Mouse (Mus musculus) lung, adult 2 months (tissue): ENCODE measurements around the gene Tspan31. TPM values are rescaled to one million over a fixed set of nuclear protein-coding genes. Genes with fewer than 3 reads are reported as not detected.

Experiments
- DNase-seq: peaks from one replicate; pipeline ENCODE4 v3.0.0; 2022
- H3K4me1 ChIP-seq: fragments of 200-500 bp; 2 replicates; pipeline ENCODE4 v1.6.1; 2011; ENCODE audit warnings: low read length; ENCODE audit not compliant: control insufficient read depth, insufficient read depth
- H3K4me3 ChIP-seq: fragments of 200-500 bp; replicated peaks from 2 replicates; pipeline ENCODE3; 2011; ENCODE audit warnings: low read depth, mild to moderate bottlenecking, control low read depth, low read length; ENCODE audit errors: extremely low read depth
- CTCF ChIP-seq: fragments of 200-500 bp; IDR thresholded peaks from 2 replicates; pipeline ENCODE4 v1.5.1; 2011; ENCODE audit warnings: mild to moderate bottlenecking, low read length, control low read depth; ENCODE audit not compliant: insufficient read depth
- POLR2A ChIP-seq: fragments of 200-500 bp; IDR thresholded peaks from 2 replicates; pipeline ENCODE4 v1.6.1; 2011; ENCODE audit warnings: low read depth, mild to moderate bottlenecking, control low read depth, low read length, borderline replicate concordance; ENCODE audit errors: extremely low read depth
- WGBS: fragments of 180-500 bp; shearing (Covaris S2); methylation state at CpG from one replicate; pipeline ENCODE4 v1.1.7; 2018; 5-methylcytosine and 5-hydroxymethylcytosine counted together
- polyA plus RNA-seq: library from polyadenylated mRNA; depleted of rRNA; stranded (reverse); fragments of >200 nt; gene quantifications from 2 replicates; pipeline ENCODE4 v1.2.3, GENCODE M21; 2012

Tspan31 gene
- polyA plus RNA-seq, 1 experiment, result 99.3 TPM

DNA sequence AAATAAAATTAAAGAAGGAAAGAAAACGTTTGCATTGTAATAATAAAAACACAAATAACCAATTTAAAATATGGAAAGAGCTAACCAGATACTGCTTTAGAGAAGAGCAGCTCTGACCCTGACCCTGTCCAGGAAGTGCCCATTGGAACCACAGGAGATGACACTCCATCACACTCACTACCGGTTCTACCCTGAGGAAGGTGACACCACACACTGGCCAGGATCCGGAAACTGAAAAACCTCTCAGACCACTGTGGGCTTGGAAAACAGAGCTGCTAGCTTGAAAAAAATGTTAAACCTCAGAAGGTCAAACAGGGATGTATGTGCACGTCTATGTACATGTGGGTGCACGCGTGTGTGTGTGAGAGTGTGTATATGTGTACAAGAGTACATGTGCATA is 31.1 kb upstream of the Tspan31 start:
- DNase-seq, result no peak
- H3K4me3 ChIP-seq, result no peak overlapping the region
- TF ChIP-seq POLR2A (no peak), CTCF (no peak)
- H3K4me1 ChIP-seq, result no peaks in the 10 kb centered on the region
- 77% methylated on average over 6 of the region's 6 CpGs for WGBS

DNA sequence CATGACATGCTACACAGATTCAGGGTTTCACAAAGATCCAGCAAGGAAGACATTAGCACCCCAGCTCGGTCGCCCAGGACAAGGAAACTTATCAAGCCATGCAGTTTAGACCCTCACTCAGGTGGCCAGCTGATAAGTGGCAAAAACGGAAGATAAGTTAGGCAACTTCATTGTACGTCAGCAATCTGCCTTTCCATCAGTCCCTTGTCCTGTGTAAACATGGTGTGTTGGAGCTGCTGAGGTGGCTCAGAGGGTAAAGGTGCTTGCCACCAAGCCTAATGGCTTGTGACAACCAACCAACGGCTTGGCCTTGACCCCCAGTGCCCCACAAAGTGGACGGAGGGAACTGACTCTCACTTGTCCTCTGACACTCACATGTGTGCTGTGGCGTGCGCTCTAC is 30.4 kb upstream of the Tspan31 start:
- Histone ChIP-seq H3K4me1 (no peaks in the 10 kb centered on the region), H3K4me3 (no peak overlapping the region)
- DNase-seq, result no peak
- TF ChIP-seq POLR2A (no peak), CTCF (no peak)
- WGBS, result 77% methylated on average over 8 of the region's 8 CpGs

DNA sequence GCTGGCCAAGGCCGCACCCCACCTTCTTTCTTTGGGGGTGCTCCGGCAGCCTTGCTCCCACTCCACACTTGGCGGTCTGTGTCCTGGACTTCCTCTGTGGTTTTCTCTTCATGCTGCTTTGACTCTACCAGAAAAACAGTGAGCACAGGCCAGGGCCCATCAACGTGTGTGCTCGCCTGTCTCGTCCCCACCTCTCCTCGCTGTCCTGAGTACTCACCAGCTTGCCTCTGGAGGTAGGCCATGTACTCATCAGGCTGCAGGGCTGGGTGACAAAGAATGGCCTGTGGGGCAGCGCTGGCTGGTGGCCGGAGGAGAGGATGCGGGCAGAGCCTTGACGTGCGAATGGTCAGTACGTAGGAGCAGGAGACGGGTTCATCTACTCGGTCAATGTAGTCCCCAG is 29.8 kb upstream of the Tspan31 start:
- H3K4me1 ChIP-seq, result no peaks in the 10 kb centered on the region
- TF ChIP-seq POLR2A (no peak), CTCF (no peak)
- no peak for DNase-seq
- 88% methylated on average over 15 of the region's 15 CpGs for WGBS
- no peak overlapping the region for H3K4me3 ChIP-seq

DNA sequence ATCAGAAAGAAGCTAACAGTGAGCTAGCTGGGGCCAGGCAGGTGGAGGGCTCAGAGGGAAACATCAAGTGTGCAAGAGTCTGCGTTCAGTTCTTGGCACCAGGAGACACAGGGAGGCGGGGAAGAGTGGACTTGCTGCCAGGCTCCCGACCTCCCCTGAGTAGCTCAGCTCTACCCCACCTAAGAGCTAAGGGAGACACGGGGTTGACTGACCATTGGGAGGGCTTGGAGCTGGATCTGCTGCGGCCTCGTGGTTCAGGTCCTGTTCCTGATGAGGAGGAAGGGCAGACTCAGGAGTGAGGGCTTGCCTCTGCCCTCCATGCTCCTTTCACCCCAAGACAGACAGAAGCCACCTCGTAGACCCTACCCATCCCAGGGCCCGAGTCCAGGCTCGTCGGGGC is 29.1 kb upstream of the Tspan31 start:
- Histone ChIP-seq H3K4me1 (no peaks in the 10 kb centered on the region), H3K4me3 (no peak overlapping the region)
- WGBS, result 78% methylated on average over 10 of the region's 10 CpGs
- DNase-seq, result no peak
- no peak for TF ChIP-seq POLR2A
- no peak for TF ChIP-seq CTCF

DNA sequence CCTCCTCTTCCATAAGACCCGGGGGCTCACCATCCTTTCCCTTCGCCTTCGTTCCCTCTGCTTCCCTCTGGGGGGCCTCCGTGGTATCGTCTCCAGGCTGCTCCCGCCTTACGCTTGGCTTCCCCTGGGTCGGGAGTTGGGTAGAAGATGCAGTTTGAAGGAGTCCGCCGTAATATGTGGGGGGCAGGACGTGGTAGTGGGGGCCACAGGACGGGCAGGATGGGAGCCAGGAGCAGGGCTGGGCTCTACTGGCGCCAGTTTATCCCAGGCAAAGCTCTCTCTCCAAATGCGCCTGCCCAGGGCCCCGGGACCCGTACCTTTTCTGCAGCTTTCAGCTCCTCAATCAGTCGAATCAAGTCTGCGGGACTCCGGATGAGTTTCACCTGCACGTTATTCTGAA is 28.4 kb upstream of the Tspan31 start:
- WGBS, result 85% methylated on average over 20 of the region's 20 CpGs
- Histone ChIP-seq H3K4me1 (no peaks in the 10 kb centered on the region), H3K4me3 (no peak overlapping the region)
- DNase-seq, result no peak
- TF ChIP-seq POLR2A, result no peak
- no peak for TF ChIP-seq CTCF

DNA sequence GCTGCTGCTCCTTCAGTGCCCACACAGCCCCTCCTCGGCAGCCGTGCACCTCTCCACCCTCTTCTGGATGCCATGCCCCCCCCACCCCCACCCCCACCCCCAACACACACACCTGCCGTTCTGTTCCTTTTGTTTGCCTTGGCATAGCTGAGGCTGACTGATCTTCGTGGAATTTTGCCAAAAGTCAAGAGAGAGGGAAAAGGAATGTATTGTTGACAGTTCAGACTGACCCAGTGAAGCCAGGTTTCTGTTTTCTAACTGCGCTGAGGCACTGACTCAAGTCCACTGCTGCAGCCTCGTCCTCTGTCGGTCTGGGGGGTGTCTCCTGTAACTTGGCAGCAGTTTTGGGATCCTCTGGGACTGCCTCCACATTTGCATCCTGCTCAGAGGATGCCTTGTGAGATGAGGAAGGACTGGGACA is 24.3 kb upstream of the Tspan31 start:
- Histone ChIP-seq H3K4me1 (peaks cover 3% of the 10 kb centered on the region; the same call in 1 of the 2 replicates), H3K4me3 (no peak overlapping the region)
- TF ChIP-seq CTCF (no peak), POLR2A (no peak)
- WGBS, result 21% methylated on average over 7 of the region's 7 CpGs
- DNase-seq, result peak; percentile 36

DNA sequence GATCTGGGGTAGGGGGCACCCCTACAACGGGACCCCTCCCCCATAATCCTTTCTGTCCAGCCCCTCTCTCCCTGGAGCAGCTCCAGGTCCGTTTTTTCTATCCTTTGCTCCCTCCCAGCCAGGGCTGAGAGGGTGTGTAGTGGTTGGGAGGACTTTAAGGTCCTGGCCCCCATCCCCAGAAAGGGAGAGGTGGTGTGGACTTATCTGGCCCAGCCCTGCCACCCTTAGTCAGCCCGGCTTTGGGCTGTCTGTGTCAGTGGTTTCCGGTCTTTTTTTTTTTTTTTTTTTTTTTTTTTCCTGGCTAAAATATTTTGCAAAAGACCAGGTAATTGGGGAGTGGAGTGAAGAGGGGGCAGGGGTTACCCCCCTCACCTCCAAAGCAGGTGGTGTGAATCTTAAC is 22.7 kb upstream of the Tspan31 start:
- WGBS, result 39% methylated on average over 4 of the region's 4 CpGs
- H3K4me3 ChIP-seq, result no peak overlapping the region
- no peak for TF ChIP-seq CTCF
- TF ChIP-seq POLR2A, result no peak
- no peak for DNase-seq
- peaks cover 3% of the 10 kb centered on the region; the same call in 1 of the 2 replicates for H3K4me1 ChIP-seq

DNA sequence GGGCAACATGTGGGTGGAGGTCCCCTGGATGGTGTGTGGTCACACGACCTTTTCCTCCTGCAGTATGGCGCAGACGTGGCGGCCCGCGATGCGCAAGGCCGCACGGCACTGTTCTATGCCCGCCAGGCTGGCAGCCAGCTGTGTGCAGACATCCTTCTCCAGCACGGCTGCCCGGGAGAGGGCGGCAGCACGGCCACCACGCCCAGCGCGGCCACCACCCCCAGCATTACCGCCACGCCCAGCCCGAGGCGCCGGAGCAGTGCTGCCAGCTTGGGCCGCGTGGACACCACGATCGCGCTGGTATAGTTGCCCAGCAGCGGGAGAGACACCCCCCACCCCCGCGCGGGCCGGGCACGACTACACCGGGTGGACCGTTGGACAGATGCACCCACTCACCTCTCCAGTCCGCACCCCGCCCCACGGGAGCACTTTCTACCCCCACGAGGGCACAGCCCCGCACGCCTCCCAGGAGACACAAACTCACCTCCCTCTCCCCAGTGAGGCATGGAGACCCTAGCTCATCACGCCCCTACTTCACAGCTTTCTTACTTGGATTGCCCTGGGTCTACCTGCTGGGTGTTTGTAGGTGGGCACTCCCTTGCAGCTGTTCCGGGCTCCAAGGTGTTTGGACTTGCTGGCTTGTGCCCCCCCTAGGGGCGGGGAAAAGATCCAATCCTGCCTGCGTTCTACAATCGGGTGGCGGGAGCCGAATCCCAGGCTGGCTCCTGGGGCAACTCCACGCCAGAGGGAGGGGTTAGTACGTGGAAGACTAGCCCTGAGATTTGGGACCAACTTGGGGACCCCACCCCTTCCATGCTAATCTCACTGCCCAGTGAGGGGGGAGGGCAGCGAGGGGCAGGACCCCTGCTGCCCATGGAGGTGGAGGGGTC is 21.7 kb upstream of the Tspan31 start:
- peak; percentile 24 for DNase-seq
- Histone ChIP-seq H3K4me3 (no peak overlapping the region), H3K4me1 (peaks cover 3% of the 10 kb centered on the region; the same call in 1 of the 2 replicates)
- WGBS, result 16% methylated on average over 51 of the region's 51 CpGs
- TF ChIP-seq CTCF (no peak), POLR2A (no peak)

DNA sequence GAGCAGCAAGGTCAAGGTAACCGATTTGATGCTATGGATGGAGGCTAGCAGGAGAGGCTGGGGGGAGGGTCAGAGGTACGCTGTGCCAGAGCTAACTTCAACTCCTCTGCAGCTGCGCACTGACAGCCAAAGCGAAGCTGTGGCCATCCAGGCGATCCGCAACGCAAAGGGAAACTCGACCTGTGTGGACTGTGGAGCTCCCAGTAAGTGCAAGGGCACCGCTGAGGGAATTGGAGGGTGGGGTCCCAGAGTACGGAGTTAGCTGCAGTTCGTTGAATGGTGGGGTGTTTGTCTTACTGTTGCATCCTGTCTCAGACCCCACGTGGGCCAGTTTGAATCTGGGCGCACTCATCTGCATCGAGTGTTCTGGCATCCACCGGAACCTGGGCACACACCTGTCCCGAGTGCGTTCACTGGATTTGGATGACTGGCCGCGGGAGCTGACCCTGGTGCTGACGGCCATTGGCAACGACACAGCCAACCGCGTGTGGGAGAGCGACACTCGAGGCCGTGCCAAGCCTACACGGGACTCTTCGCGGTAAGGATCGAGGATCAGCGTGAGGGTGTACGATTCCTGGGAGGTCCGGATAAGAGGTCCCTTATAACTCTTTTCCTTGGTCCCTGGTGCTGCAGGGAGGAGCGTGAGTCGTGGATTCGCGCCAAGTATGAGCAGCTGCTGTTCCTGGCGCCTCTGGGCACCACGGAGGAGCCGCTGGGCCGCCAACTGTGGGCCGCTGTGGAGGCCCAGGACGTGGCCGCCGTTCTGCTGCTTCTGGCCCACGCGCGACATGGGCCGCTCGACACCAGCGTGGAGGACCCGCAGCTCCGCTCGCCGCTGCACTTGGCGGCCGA is 20.7 kb upstream of the Tspan31 start:
- H3K4me3 ChIP-seq, result no peak overlapping the region
- WGBS, result 19% methylated on average over 57 of the region's 57 CpGs
- H3K4me1 ChIP-seq, result peaks cover 3% of the 10 kb centered on the region; the same call in 1 of the 2 replicates
- no peak for TF ChIP-seq CTCF
- no peak for TF ChIP-seq POLR2A
- peak; percentile 61 for DNase-seq

DNA sequence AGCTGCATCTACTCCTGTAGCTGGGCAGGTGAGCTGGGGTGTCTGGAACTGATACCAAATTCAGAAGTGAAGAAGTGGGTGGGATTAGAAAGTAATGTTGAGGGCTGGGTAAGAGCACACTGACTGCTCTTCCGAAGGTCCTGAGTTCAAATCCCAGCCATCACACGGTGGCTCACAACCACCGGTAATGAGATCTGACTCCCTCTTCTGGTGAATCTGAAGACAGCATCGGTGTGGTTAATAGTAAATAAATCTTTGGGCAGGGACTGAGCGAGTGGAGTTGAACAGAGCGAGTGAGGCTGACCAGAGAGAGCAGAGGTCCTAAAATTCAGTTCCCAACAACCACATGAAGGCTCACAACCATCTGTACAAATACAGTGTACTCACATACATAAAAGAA is 15.6 kb upstream of the Tspan31 start:
- TF ChIP-seq POLR2A (no peak), CTCF (no peak)
- H3K4me1 ChIP-seq, result no peaks in the 10 kb centered on the region
- DNase-seq, result no peak
- 66% methylated on average over 6 of the region's 6 CpGs for WGBS
- no peak overlapping the region for H3K4me3 ChIP-seq

DNA sequence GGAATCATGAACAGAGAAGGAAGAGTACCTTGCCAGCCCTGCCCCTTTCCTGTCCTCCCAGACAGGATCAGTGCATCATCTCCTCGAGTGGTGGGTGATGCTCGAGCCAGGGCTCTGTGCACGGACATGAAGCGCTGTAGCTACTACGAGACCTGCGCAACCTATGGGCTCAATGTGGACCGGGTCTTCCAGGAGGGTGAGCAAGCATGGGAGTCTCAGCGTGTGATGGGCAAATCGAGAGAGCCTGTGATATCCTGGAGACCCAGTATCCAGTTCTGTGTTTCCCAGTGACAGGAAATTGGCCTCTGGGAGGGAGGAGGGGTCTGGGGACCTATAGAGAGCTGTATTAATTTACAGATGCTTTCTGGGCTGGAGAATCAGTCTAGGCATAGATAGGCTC is 15.0 kb upstream of the Tspan31 start:
- TF ChIP-seq POLR2A (no peak), CTCF (no peak)
- no peak for DNase-seq
- H3K4me3 ChIP-seq, result no peak overlapping the region
- 77% methylated on average over 9 of the region's 9 CpGs for WGBS
- no peaks in the 10 kb centered on the region for H3K4me1 ChIP-seq
